Mouse (Mus musculus) stomach, embryonic 14.5 days (tissue): Measurements from ENCODE around the gene Fli1. TPM values are rescaled to one million over a fixed set of nuclear protein-coding genes. Genes with fewer than 3 reads are reported as not detected.

Experiments used
- ATAC-seq: fragments of 200-750 bp; cut with Nextera tagmentation; 2 replicates; pipeline ENCODE4 v1.8.0; 2017; ENCODE audit warnings: low read depth, moderate TSS enrichment; ENCODE audit not compliant: insufficient number of reproducible peaks, insufficient read depth, low FRiP score
- H3K27ac ChIP-seq: fragments of 300-500 bp; sonication (generic); 2 replicates; pipeline ENCODE4 v1.5.1; 2014; ENCODE audit warnings: mild to moderate bottlenecking, low read length, moderate library complexity, mixed read lengths
- H3K27me3 ChIP-seq: fragments of 300-500 bp; sonication (generic); 2 replicates; pipeline ENCODE4 v1.6.1; 2014; ENCODE audit warnings: low read length, control low read depth, mixed read lengths; ENCODE audit not compliant: control insufficient read depth, insufficient read depth
- H3K36me3 ChIP-seq: fragments of 300-500 bp; sonication (generic); 2 replicates; pipeline ENCODE4 v1.6.1; 2014; ENCODE audit warnings: mild to moderate bottlenecking, control low read depth, low read length, moderate library complexity, mixed read lengths; ENCODE audit not compliant: control insufficient read depth, insufficient read depth
- H3K4me1 ChIP-seq: fragments of 300-500 bp; sonication (generic); 2 replicates; pipeline ENCODE4 v1.6.1; 2014; ENCODE audit warnings: low read length, control low read depth, mixed read lengths; ENCODE audit not compliant: control insufficient read depth, insufficient read depth
- H3K4me2 ChIP-seq: fragments of 300-500 bp; sonication (generic); replicated peaks from 2 replicates; pipeline ENCODE4 v1.6.1; 2014; ENCODE audit warnings: low read depth, low read length, control low read depth
- H3K4me3 ChIP-seq: fragments of 300-500 bp; sonication (generic); 2 replicates; pipeline ENCODE4 v1.5.1; 2014; ENCODE audit warnings: low read depth, low read length, control low read depth
- H3K9ac ChIP-seq: fragments of 300-500 bp; sonication (generic); replicated peaks from 2 replicates; pipeline ENCODE4 v1.6.1; 2014; ENCODE audit warnings: low read depth, mild to moderate bottlenecking, control low read depth, low read length, moderate library complexity, mixed read lengths
- H3K9me3 ChIP-seq: fragments of 300-500 bp; sonication (generic); 2 replicates; pipeline ENCODE4 v1.6.1; 2016; ENCODE audit warnings: low read depth, low read length, control low read depth; ENCODE audit not compliant: control insufficient read depth
- WGBS: fragments of 180-500 bp; shearing (Covaris S2); extraction: QIAGEN DNeasy Blood & Tissue Kit; methylation state at CpG from one replicate; pipeline ENCODE4 v1.1.7; 2014; 5-methylcytosine and 5-hydroxymethylcytosine counted together
- polyA plus RNA-seq: library from polyadenylated mRNA; unstranded; fragments of >200 nt; fragmentation: Nextera tagmentation; extraction: Ambion mirVana; gene quantifications from 2 replicates; pipeline ENCODE4 v1.2.1, GENCODE M21; 2014

The Fli1 gene
- polyA plus RNA-seq, 1 experiment from 2014 or later: 11.4 TPM

DNA sequence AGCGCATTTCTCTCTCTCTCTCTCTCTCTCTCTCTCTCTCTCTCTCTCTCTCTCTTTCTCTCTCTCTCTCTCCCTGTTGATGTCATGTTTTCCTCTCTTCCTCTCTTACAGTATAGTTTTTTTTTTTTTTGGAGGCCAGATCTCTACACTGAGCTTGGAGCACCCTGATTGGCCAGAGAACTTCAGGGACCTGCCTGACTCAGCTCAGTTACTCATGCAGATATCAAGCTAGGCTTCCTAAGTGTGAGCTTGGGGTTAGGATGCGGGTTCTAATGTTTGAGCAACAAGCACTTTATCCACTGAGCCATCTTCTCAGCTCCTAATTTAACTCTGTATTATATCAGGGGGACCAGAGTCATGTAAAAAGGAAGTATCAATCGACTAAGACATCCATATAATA is 126.7 kb downstream of the Fli1 start:
- WGBS: 87% methylated on average over 3 of the region's 3 CpGs
- Histone ChIP-seq H3K9me3 (no peaks in the 10 kb centered on the region), H3K27me3 (no peaks in the 10 kb centered on the region), H3K4me2 (no peak overlapping the region), H3K9ac (no peak overlapping the region), H3K4me1 (0 out of 2 replicates have a peak, but pooled peaks cover 4% of the 10 kb centered on the region), H3K27ac (no peak overlapping the region), H3K36me3 (no peaks in the 10 kb centered on the region), H3K4me3 (no peak overlapping the region)
- no peak for ATAC-seq

DNA sequence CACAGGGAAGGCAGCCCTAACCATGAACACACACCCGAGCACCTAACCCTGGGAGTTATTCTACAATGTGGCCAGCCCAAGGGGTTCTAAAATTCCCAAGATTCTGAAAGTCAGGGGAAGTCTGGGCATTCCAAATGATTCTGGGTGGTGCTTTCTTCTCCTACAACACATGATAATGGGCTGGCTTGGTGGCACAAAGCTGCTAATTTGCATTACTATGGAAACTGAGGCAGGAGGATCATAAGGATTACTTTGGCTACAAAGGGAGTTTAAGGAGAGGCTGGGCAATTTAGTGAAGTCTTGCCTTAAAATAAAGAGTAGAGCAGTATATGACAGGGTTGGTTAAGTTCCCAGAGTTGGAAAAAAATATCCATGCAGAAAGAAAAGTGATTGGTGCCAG is 127.7 kb downstream of the Fli1 start:
- no peak for ATAC-seq
- WGBS: 73% methylated on average over 1 of the region's 1 CpGs
- Histone ChIP-seq H3K9me3 (no peaks in the 10 kb centered on the region), H3K27ac (no peak overlapping the region), H3K4me3 (no peak overlapping the region), H3K9ac (no peak overlapping the region), H3K4me1 (0 out of 2 replicates have a peak, but pooled peaks cover 4% of the 10 kb centered on the region), H3K4me2 (no peak overlapping the region), H3K36me3 (no peaks in the 10 kb centered on the region), H3K27me3 (no peaks in the 10 kb centered on the region)

DNA sequence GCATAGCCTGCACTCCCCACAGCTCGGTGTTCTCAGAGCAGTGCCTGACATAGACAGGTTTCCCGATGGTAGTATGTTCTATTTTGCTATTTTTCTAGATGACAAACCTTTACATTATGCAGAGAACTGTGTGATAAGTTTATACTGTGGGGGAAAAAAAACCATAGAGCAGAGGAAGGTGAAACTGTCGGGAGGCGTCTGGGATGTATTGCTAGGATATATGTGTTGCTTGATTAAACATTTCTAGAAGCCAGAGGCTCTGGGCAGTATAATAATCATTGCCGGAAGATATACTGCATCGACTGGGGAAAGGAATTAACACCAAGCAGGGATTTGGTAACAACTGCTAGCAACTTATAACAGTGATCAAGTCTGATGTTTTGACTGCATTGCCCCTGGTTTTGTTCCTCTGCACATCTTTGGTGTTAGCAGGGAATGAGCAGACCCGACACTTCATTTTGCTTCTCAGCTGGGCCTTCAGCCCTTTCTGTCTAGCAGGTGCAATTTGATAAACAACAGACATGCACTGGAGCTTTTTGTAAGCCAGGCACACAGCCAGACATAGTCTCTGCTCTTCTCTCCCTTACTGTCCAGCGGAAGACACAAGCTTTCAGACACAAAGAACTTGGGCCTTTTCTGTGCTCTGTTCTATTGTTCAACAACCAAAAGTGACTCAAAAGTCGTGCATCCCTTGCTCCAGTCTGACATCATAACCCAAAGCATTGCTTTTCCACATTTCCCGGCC is 129.7 kb downstream of the Fli1 start:
- Histone ChIP-seq H3K36me3 (no peaks in the 10 kb centered on the region), H3K27me3 (no peaks in the 10 kb centered on the region), H3K9ac (no peak overlapping the region), H3K9me3 (no peaks in the 10 kb centered on the region), H3K4me2 (no peak overlapping the region), H3K4me3 (no peak overlapping the region), H3K4me1 (0 out of 2 replicates have a peak, but pooled peaks cover 9% of the 10 kb centered on the region), H3K27ac (no peak overlapping the region; the same call in 1 of the 2 replicates)
- WGBS: 37% methylated on average over 10 of the region's 10 CpGs
- no peak for ATAC-seq

- H3K9ac ChIP-seq: no peak overlapping the region
- WGBS: 80% methylated on average over 5 of the region's 5 CpGs
- H3K27me3 ChIP-seq: no peaks in the 10 kb centered on the region
- 0 out of 2 replicates have a peak, but pooled peaks cover 5% of the 10 kb centered on the region for H3K4me1 ChIP-seq
- H3K36me3 ChIP-seq: no peaks in the 10 kb centered on the region
- H3K27ac ChIP-seq: no peak overlapping the region
- H3K4me3 ChIP-seq: no peak overlapping the region
- H3K4me2 ChIP-seq: no peak overlapping the region
- no peak for ATAC-seq
- no peaks in the 10 kb centered on the region for H3K9me3 ChIP-seq
These were observed 131.2 kb downstream of the Fli1 start for GRCm38 (mm10) chr9:32411507-32411906.

- H3K4me2 ChIP-seq: no peak overlapping the region
- WGBS: 91% methylated on average over 5 of the region's 5 CpGs
- 0 out of 2 replicates have a peak, but pooled peaks cover 5% of the 10 kb centered on the region for H3K4me1 ChIP-seq
- no peak for ATAC-seq
- H3K36me3 ChIP-seq: no peaks in the 10 kb centered on the region
- H3K27ac ChIP-seq: no peak overlapping the region
- H3K9me3 ChIP-seq: no peaks in the 10 kb centered on the region
- no peaks in the 10 kb centered on the region for H3K27me3 ChIP-seq
- no peak overlapping the region for H3K9ac ChIP-seq
- H3K4me3 ChIP-seq: no peak overlapping the region
These were observed 132.0 kb downstream of the Fli1 start for GRCm38 (mm10) chr9:32410671-32411070.

GRCm38 (mm10) chr9:32409060-32409961 is 133.3 kb downstream of the Fli1 start:
- peak overlapping the region; percentile 29; the same call in 1 of the 2 replicates for H3K9ac ChIP-seq

GRCm38 (mm10) chr9:32408730-32409059 is 134.0 kb downstream of the Fli1 start:
- no peak overlapping the region for H3K27ac ChIP-seq
- H3K9me3 ChIP-seq: no peaks in the 10 kb centered on the region
- H3K4me3 ChIP-seq: peak overlapping the region; percentile 37
- WGBS: 17% methylated on average over 8 of the region's 8 CpGs
- H3K9ac ChIP-seq: no peak overlapping the region
- H3K36me3 ChIP-seq: no peaks in the 10 kb centered on the region
- H3K4me1 ChIP-seq: 0 out of 2 replicates have a peak, but pooled peaks cover 5% of the 10 kb centered on the region
- no peak for ATAC-seq
- peak overlapping the region; percentile 94 for H3K4me2 ChIP-seq
- H3K27me3 ChIP-seq: no peaks in the 10 kb centered on the region

More at GRCm38 (mm10) chr9:32409060-32409961, 133.3 kb downstream of the Fli1 start:
- Histone ChIP-seq H3K27ac (no peak overlapping the region), H3K4me1 (0 out of 2 replicates have a peak, but pooled peaks cover 5% of the 10 kb centered on the region), H3K4me2 (peak overlapping the region; percentile 94), H3K36me3 (no peaks in the 10 kb centered on the region), H3K4me3 (peak overlapping the region; percentile 37), H3K9me3 (no peaks in the 10 kb centered on the region), H3K27me3 (no peaks in the 10 kb centered on the region)
- no peak for ATAC-seq
- WGBS: 3% methylated on average over 47 of the region's 47 CpGs

DNA sequence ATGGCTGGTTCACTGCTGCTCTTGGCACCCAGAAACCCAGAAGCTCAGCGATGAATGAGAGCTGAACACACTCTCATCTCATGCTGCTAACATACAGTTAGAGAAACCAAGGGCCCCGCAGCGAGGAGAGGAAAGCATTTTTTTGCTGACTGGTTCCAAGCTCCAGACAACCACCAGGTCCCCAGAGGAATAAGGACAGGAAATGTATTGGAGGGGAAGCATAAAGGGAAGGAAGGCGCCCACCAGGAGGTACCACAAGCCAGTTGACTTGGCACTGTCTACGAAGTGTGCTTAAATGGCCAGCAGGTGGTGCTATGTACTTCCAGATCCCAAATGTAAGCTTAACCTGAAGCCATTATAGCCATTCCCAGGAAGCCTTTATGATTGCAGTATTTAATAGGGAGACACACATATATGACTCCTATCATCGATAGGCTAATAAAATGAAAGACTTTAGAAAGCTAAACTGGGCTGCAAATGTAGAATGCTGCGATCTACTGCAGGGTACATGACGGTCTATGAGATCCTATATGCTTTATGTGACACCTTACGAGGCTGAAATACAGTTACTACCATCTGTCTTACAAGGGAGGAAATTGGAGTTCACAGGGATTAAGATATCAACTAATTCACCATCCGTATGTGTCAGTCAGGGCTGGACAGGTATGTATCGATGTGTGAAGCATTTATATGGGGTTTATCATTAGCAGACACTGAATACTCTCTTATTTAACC is 137.3 kb downstream of the Fli1 start:
- Histone ChIP-seq H3K27me3 (no peaks in the 10 kb centered on the region), H3K4me1 (0 out of 2 replicates have a peak, but pooled peaks cover 7% of the 10 kb centered on the region), H3K4me3 (no peak overlapping the region), H3K36me3 (no peaks in the 10 kb centered on the region), H3K4me2 (no peak overlapping the region), H3K9ac (no peak overlapping the region), H3K27ac (no peak overlapping the region), H3K9me3 (no peaks in the 10 kb centered on the region)
- ATAC-seq: no peak
- WGBS: 39% methylated on average over 11 of the region's 11 CpGs
